Mouse (Mus musculus): ENCODE measurements around the gene Nat10.

Gene Nat10

GRCm38 (mm10) chr2:103690828-103691227 is 70.2 kb downstream of the Nat10 start:
- no peak for DNase-seq

DNA sequence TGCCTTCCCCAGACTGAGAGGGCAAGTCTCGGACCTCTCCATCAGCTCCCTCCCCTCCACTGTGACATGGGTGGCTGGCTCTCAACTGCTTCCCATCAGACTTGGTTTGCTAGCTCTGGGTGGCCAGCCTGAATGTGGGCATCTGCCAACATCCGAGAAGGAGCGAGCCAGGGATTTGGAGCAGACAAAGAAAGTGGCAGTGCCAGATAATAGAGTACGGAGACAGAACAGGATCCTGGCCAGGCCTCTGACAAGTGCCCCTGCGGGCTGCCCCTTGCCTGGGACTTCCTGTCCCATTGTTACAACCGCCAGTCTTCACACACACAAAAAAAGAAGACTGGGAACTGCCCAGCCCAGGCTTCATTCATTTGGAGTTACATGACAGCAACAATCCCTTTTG is 70.6 kb downstream of the Nat10 start:
- no peak for DNase-seq

DNA sequence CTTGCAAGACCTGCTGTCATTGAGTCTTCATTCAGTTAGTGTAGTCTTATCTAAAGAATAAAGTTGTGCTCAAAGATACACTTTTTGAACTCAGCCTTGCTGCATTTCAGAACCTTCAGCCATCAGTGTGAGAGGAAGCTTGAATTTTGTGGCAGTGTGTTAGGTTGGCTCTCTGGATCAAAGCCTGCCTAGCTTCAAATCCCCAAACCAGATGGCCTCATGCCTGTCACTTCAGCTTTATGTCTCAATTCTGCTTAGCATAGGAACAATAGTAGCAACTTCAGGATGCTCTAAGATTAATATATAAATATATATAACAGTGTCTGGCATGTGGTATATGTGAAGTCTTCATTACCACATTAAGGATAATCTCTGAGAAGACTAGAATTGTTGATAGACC is 73.2 kb downstream of the Nat10 start:
- DNase-seq: no peak

- DNase-seq: no peak
Observed at GRCm38 (mm10) chr2:103687143-103687542, 73.9 kb downstream of the Nat10 start.

GRCm38 (mm10) chr2:103685581-103685980 is 75.5 kb downstream of the Nat10 start:
- no peak for DNase-seq

DNA sequence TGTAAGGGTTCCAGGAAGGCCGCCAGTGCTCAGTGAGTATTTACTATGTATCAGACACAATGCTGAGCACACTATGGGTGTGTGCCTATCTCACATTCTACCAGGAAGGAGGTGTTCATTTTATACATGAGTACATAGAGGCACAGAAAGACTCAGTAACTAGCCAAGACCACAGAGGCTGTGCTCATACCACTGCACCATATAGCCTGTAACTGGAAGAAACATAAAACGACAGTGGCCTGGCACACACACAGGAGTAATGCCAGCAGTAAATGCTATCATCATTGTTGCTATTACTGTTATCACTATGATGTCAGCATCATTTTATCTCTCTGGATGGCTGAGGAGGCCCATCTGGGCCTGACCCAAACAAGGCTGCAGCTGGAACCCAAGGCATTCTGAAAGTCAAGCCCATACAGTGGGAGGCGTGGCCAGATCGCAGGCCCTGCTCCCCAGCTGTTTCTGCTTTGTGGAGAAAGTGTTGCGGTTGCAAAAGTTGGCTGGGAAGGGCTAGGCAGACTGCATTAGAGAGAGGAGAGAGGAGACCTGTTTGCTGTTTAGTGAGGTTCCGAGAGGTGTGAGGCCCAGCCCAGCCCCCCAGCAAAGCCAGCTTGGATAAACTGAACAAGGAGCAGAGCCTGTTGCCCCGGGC is 76.0 kb downstream of the Nat10 start:
- DNase-seq: no peak

DNA sequence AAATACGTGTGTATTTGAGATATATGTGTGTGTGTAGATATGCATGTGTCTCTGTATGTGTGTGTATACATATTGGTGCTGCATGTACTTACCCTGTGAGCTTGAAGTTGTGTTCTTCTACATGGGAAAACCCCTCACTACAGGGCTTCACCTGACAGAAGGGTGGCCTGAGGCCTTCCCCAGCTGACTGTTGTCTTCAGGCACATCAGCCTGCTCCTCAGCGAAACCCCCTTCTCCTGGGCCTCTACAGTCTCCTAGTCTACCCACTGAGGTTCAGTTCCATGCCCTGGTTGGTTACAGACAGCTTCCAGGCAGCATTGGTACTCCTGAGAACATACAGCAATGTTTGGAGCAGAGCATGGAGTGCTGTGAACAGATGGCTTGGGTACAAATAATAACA is 76.6 kb downstream of the Nat10 start:
- no peak for DNase-seq

DNA sequence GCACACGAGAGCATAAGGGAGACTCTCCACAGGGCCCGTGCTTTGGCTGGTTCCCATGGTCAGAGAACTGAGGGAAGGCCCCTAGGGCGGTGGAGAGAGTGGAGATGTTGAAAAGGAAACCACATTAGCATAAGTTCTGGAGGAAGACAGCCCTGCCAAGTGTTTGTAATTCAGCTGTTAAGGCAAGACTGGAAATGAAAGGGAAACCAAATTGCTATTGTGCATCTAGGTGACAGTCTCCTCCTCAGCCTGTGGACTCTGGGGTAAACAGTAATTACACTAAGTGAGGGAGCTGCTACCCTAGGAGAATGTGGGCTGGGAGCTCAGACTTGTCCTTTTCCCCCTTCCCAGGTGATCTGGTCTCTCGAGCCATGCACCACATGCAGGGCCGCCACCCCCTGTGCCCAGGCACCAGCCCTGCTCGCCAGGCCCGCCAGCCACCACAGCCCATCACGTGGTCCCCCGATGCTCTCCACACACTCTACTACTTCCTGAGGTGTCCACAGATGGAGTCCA is 78.1 kb downstream of the Nat10 start:
- peak in 1 of 2 experiments; percentile 6 for DNase-seq

- no peak for DNase-seq
Observed at GRCm38 (mm10) chr2:103682261-103682722, 78.8 kb downstream of the Nat10 start.

GRCm38 (mm10) chr2:103681149-103681548 is 79.9 kb downstream of the Nat10 start:
- DNase-seq: no peak

DNA sequence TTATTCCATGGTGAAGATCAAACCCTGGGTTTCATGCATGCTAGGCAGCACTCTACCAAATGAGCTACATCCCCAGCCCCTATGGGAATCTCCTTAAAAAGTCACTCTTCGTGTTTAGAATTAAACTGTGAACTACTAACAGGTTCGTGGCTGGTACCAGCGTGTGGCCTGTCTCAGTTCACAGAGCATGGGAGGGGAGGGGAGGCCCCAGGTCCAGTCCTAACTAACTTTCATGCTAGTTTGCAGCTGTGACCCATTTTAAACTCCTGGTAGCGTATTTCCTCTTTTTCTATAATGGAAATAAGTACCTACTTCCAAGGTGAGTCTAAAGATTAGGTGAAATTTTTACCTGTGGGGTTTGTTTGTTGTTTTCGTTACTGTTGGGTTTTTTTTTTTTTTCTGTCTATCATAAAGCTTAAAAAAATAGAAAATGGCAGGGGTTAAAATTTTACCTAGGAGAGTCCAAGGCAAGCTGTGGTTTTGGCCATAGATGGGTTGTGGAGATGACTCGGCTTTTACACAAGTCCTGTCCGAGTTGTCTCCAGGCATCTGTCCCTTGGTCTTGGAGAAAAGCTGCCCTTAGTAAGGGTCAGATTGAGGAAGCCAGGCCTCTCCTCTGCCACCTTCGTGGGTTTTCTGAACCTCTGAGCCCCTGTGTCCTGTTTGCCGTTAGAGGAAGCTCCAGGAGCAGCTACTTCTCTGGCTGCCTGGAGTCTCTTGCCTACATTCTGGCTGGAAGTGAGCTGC is 80.5 kb downstream of the Nat10 start:
- DNase-seq: peak in 1 of 2 experiments; percentile 59

DNA sequence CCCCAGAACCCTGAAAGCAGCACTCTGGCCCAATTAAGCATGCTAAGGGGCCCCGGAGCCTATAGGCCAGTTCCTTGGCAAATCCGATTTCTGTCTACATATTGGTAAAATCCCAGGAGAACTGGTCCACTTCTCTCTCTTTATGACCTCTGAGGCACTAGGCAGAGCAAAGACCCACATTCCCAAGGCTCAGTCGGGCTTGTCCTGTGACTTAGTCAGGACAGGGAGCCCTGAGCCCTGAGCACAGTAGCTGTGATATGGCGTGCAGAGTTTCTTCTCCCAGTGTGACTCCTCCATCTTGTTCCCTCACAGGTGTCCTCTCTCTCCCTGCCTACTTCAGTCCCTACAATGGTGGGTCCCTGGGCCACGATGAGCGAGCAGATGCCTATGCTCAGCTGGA is 82.6 kb downstream of the Nat10 start:
- peak in 1 of 2 experiments; percentile 22 for DNase-seq

DNA sequence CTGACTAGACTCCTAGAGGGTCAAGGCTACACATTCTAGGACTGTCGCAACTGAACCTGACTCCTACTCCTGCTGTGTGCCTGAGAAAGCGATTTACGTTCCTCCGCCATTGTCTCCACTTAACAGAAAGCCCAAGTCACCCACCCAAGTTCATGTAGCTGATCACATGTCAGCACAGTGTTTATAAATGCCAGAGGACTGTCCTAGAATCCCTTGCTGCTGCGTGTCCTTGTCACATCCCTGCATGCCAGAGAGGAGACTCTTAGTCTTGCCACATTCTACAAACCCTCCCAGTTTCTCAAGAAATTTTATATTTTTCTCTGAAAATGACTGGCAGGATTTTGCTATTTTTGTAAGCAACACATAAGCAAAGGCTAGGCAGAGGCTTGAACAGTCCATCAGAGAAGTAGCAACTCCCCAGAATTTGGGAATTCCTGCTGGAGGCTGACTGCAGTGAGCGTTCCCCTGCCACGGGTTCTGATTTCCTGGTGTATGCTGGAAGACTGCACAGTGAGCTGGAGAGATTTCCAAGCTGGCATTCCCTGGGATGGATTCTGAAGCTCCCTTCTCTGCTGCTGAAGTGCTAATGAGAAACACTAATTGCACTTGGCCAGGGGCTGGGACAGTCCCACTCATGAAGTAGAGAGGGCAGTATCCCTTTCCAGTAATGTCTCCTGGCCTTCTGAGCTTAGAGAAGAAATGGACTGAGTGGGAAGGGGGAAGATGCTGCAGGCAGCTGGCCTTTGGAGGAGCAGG is 83.3 kb downstream of the Nat10 start:
- no peak for DNase-seq

GRCm38 (mm10) chr2:103676808-103677207 is 84.3 kb downstream of the Nat10 start:
- DNase-seq: no peak

DNA sequence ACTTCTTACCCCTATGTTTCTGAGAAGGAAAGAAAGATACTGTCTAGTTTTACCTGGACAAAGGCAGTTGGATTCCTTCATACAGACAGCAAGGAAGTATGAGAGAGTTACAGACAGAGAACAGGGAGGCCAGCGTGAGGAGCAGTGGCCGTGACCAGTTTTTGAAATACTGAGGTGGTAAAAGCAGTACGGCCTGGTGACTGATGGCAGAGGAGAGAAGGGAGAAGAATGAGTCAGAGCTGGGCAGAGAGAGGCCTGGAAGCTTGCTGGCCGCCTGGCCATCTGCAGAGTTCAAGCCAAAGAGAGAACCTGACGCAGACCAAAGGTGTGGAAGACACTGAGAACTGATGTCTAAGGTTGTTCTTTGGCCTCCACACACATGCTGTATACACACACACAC is 85.7 kb downstream of the Nat10 start:
- DNase-seq: no peak

DNA sequence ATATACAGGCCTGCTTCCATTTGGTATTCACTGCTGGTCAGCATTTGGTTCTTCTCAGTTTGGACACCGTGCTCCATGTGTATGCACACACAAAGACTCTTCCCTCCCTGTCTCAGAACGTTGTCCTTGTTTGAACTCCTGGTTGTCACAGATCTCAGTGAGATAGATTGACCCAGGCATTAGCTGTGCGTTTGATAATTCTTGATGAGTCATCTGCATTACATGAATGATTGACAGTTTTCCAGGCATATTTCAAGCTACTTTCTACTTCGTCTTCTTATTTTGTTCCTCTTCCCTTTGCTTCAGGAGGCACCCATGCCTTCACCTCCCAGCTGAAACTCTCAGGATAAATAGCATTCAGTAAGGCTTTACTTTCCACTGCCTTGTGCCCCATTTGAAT is 87.5 kb downstream of the Nat10 start:
- no peak for DNase-seq

GRCm38 (mm10) chr2:103672573-103673119 is 88.4 kb downstream of the Nat10 start:
- no peak for DNase-seq
